In the genomic region with DNA sequence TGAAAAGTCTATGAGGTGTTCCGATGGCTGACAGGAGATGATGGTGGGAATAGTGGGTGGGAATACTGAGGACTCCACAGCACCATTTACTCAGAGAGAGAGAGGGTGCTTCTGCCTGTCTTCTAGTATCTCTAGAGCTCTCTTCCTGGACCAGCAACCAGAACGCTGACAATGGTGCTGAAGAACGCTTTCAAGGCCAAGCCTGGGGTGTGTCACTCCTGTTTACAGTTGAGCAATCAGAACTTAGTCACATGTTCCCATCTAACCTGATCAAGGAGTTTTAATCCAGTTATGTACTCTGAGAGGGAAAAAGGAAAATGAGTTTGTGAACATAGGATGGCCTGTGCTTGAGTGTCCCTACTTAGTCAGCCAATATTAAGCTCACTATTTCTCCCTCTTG, we compare ENCODE assay signal across 25 mouse cellular contexts. TPM values are rescaled to one million over a fixed set of nuclear protein-coding genes. Genes with fewer than 3 reads are reported as not detected.
DNase-seq lines count a peak whose midpoint lies in the region; ATAC-seq and TF ChIP-seq lines count a peak whose summit lies in the region.
"Had no signal": no experiment of that assay in that cellular context is flagged by ENCODE, and none has a peak within 500 bp of the region (broad histone marks: within the 10 kb centered on the region; RNA-seq: fewer than 3 reads in every experiment).

No protein-coding gene starts in this region.

- H3K36me3 ChIP-seq in intestine, embryonic 16.5 days (ENCODE audit: control insufficient read depth, insufficient read depth, low read length), result no peaks in the 10 kb centered on the region
- no peaks in the 10 kb centered on the region for H3K36me3 ChIP-seq in stomach, postnatal 0 days (ENCODE audit: control insufficient read depth, insufficient read depth, low read length)
- H3K36me3 ChIP-seq: embryonic facial prominence, embryonic 13.5 days; forebrain, embryonic 12.5 days; G1E; heart, embryonic 15.5 days; hindbrain, embryonic 13.5 days had no signal

- no peaks in the 10 kb centered on the region for H3K9me3 ChIP-seq in intestine, embryonic 16.5 days (ENCODE audit: control insufficient read depth, low read length)
- H3K9me3 ChIP-seq in stomach, postnatal 0 days (ENCODE audit: control insufficient read depth, low read length), result no peaks in the 10 kb centered on the region
- H3K9me3 ChIP-seq: forebrain, embryonic 12.5 days; G1E; heart, embryonic 15.5 days; hindbrain, embryonic 13.5 days had no signal

- no peak overlapping the region for H3K4me2 ChIP-seq in intestine, embryonic 16.5 days (ENCODE audit: low read depth, low read length)
- no peak overlapping the region for H3K4me2 ChIP-seq in stomach, postnatal 0 days (replicated peaks; ENCODE audit: low read depth)
- H3K4me2 ChIP-seq: embryonic facial prominence, embryonic 13.5 days; forebrain, embryonic 12.5 days; heart, embryonic 11.5 days; heart, embryonic 15.5 days; hindbrain, embryonic 13.5 days had no signal

- WGBS in intestine, embryonic 16.5 days, result 75% methylated on average over 3 of the region's 3 CpGs
- WGBS in stomach, postnatal 0 days, result 59% methylated on average over 3 of the region's 3 CpGs

- H3K27me3 ChIP-seq in intestine, embryonic 16.5 days (replicated peaks; ENCODE audit: control insufficient read depth, insufficient read depth, low read length), result no peaks in the 10 kb centered on the region
- no peaks in the 10 kb centered on the region for H3K27me3 ChIP-seq in stomach, postnatal 0 days (ENCODE audit: control insufficient read depth, insufficient read depth, low read length)
- H3K27me3 ChIP-seq: embryonic facial prominence, embryonic 13.5 days; forebrain, embryonic 12.5 days; heart, embryonic 15.5 days; hindbrain, embryonic 13.5 days had no signal

- no peak overlapping the region for H3K4me3 ChIP-seq in intestine, embryonic 16.5 days (ENCODE audit: low read length)
- no peak overlapping the region for H3K4me3 ChIP-seq in stomach, postnatal 0 days (ENCODE audit: low read depth, low read length)
- H3K4me3 ChIP-seq: embryonic facial prominence, embryonic 13.5 days; forebrain, embryonic 12.5 days; heart, adult 2 months; heart, embryonic 15.5 days; hindbrain, embryonic 13.5 days had no signal

- TF ChIP-seq EP300 in stomach, postnatal 0 days (optimal IDR thresholded peaks at IDR 0.05), result no peak

- H3K4me1 ChIP-seq in intestine, embryonic 16.5 days (ENCODE audit: control insufficient read depth, insufficient read depth, low read length), result peaks cover 14% of the 10 kb centered on the region
- no peaks in the 10 kb centered on the region for H3K4me1 ChIP-seq in stomach, postnatal 0 days (replicated peaks; ENCODE audit: control insufficient read depth, insufficient read depth)

- peak; percentile 63 for DNase-seq in adrenal gland, adult 2 months
- no peak for DNase-seq in adrenal gland, postnatal 10 days
- DNase-seq in adrenal gland, postnatal 25 days, result peak; percentile 19
- no peak for DNase-seq in stomach, postnatal 0 days (ENCODE audit: low spot score)
- DNase-seq in left cerebral cortex, postnatal 36 days (ENCODE audit: low spot score in 2 of 2), result no peak
- no peak for DNase-seq in cerebellum, postnatal 4 days (ENCODE audit: low spot score in 2 of 2)
- DNase-seq: B cell, adult 2 months; cerebellum, adult 11 months; cerebellum, adult 8-10 months; cerebellum, postnatal 14 days; gastrocnemius, postnatal 14 days; heart, adult 2 months; heart, postnatal 14 days; kidney, adult 11 months had no signal

- no peak for TF ChIP-seq CTCF in stomach, postnatal 0 days (IDR thresholded peaks at IDR 0.05; ENCODE audit: low read depth)

- peak overlapping the region; percentile 90 for H3K27ac ChIP-seq in intestine, embryonic 16.5 days (ENCODE audit: low read length)
- no peak overlapping the region for H3K27ac ChIP-seq in stomach, postnatal 0 days (replicated peaks)
- H3K27ac ChIP-seq: embryonic facial prominence, embryonic 13.5 days; forebrain, embryonic 12.5 days; heart, adult 2 months; heart, embryonic 15.5 days; hindbrain, embryonic 13.5 days; hindbrain, postnatal 0 days had no signal

- intact Hi-C loops in left cerebral cortex, postnatal 36 days (cut with DNase I), result no loop called here

- ATAC-seq in intestine, embryonic 16.5 days, result peak; percentile 72
- peak; percentile 62 for ATAC-seq in stomach, postnatal 0 days (ENCODE audit: low FRiP score, low TSS enrichment)
- ATAC-seq: CD4-positive, CD25-positive, alpha-beta regulatory T cell, adult 4 months; forebrain, embryonic 16.5 days; hindbrain, postnatal 0 days had no signal

- no peak overlapping the region for H3K9ac ChIP-seq in intestine, embryonic 16.5 days (ENCODE audit: low read depth, low read length)
- H3K9ac ChIP-seq in stomach, postnatal 0 days (ENCODE audit: low read length), result no peak overlapping the region
- H3K9ac ChIP-seq: embryonic facial prominence, embryonic 13.5 days; forebrain, embryonic 12.5 days; heart, embryonic 15.5 days; hindbrain, embryonic 13.5 days had no signal

RNA-seq across cellular contexts. Expression of a gene that starts 3.0 kb away (rescaled TPM):
- total RNA-seq in adrenal gland, adult 2 months (2021), result 10 to 100 TPM in 1 of 2 experiments, 1 to 10 TPM in 1; 9.7 to 12.5 TPM
- polyA plus RNA-seq in adrenal gland, adult 2 months (2012; rRNA removed), result 4.0 and 4.9 TPM in 2 replicates
- total RNA-seq in adrenal gland, postnatal 10 days (2021), result 10 to 100 TPM; 15.1 to 20.6 TPM
- 3.8 and 5.9 TPM in 2 replicates for total RNA-seq in adrenal gland, postnatal 25 days (2021)
- polyA plus RNA-seq in intestine, embryonic 16.5 days (2015; fragmentation: Nextera tagmentation; extraction: Ambion mirVana), result 13.8 and 15.1 TPM in 2 replicates
- 9.2 and 11.5 TPM in 2 replicates for polyA plus RNA-seq in stomach, postnatal 0 days (2015; fragmentation: Nextera tagmentation; extraction: Ambion mirVana)
- total RNA-seq in left cerebral cortex, postnatal 36 days (2021), result 1 to 10 TPM in 1 of 2 experiments, under 1 TPM in 1; 0.99 to 2.1 TPM
- total RNA-seq: hematopoietic stem cell, adult 5-6 weeks had no signal
- polyA plus RNA-seq: CD4-positive, CD25-positive, alpha-beta regulatory T cell, adult 4 months; G1E had no signal

RNA-seq across cellular contexts. Expression of a gene that starts 21.8 kb away (rescaled TPM):
- total RNA-seq in adrenal gland, adult 2 months (2021), result 10 to 100 TPM; 56.0 to 56.3 TPM
- polyA plus RNA-seq in adrenal gland, adult 2 months (2012; rRNA removed), result 9.9 and 10.8 TPM in 2 replicates
- total RNA-seq in adrenal gland, postnatal 10 days (2021), result 10 to 100 TPM; 43.2 to 45.4 TPM
- 52.9 and 74.3 TPM in 2 replicates for total RNA-seq in adrenal gland, postnatal 25 days (2021)
- polyA plus RNA-seq in intestine, embryonic 16.5 days (2015; fragmentation: Nextera tagmentation; extraction: Ambion mirVana), result 37.5 and 39.0 TPM in 2 replicates
- 24.0 and 25.1 TPM in 2 replicates for polyA plus RNA-seq in stomach, postnatal 0 days (2015; fragmentation: Nextera tagmentation; extraction: Ambion mirVana)
- total RNA-seq in left cerebral cortex, postnatal 36 days (2021), result 10 to 100 TPM; 70.1 to 79.3 TPM

Comparison
In these comparisons a context has a peak if more than half of its experiments do, and no peak if none do; other contexts are left out.
1. DNase-seq: peak in adrenal gland, adult 2 months (single experiment) and adrenal gland, postnatal 25 days (single experiment); none in adrenal gland, postnatal 10 days (single experiment), stomach, postnatal 0 days (single experiment), left cerebral cortex, postnatal 36 days (0 of 2) and cerebellum, postnatal 4 days (0 of 2).